Mouse (Mus musculus) small intestine, adult 2 months (tissue): ENCODE measurements around the gene Ano8.
"Not testable (repeated sequence)": the region's sequence is repeated elsewhere in the genome, so short reads cannot be mapped to it uniquely, and the experiment has no call there.

Experiments used
- CTCF ChIP-seq: fragments of 200-500 bp; IDR thresholded peaks from 2 replicates; pipeline ENCODE4 v1.5.1; 2012; ENCODE audit warnings: low read depth, mild to moderate bottlenecking, control low read depth, inconsistent platforms, low read length, moderate library complexity, mixed read lengths; ENCODE audit not compliant: insufficient replicate concordance, insufficient read length; ENCODE audit errors: extremely low read depth
- POLR2A ChIP-seq: fragments of 200-500 bp; IDR thresholded peaks from 2 replicates; pipeline ENCODE4 v1.6.1; 2012; ENCODE audit warnings: low read depth, mild to moderate bottlenecking, control low read depth, inconsistent platforms, low read length, moderate library complexity

DNA sequence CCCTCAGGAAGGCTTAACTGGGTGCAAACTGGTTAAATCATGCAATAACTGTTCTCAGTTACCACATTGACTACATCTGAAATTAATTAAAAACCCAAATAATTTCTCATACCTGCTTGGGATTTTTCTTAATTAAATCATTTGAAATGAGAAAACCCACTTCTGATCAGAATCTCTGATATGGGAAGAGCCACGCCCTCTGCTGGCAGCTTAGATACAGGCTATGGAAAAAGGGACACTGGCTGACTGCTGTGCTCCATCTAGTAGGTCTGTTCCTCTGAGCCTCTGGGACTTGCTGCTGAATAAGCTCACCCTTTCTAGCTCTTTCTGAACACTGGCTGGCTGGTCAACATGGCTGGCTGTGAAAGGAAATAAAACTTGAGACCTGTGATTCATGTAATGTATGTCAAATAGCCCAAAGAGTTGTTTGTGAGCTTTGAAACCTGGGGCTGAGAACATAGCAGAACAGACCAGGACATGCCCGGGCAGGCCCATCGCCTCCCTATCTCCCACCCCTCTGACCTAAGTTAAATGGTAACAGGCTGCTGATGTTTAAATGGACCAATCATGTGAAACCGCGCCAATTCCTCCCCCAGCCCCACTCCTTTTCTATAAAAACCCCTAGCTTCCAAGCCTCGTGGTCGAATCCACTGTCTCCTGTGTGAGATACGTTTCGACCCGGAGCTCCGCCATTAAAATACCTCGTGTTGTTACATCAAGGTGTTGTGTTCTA, 45.1 kb upstream of the Ano8 start:
- not testable (repeated sequence) for TF ChIP-seq POLR2A
- peak; percentile 33; the same call in 1 of the 2 replicates for TF ChIP-seq CTCF
